ENCODE assay signal across 17 mouse cellular contexts in the genomic region with DNA sequence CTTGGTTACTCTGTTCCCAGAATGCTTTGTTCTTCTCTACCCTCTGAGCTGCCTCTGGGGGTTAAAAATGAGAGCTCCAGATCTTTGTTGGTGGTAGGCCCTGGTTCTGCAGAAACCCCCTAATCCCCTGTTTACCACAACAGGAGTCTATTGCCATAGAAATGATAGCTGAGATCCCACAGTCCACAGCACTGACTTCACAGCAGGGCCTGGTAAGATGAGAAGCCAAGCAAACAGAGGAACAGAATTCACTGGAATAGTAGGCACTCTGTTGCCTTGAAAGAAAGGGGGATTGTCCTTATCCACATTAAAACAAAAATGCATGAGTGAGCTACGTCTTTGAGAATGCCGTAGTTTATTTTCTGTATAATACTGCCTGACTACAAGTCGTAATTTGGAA. TPM values are rescaled to one million over a fixed set of nuclear protein-coding genes. Genes with fewer than 3 reads are reported as not detected.
DNase-seq lines count a peak whose midpoint lies in the region; ATAC-seq and TF ChIP-seq lines count a peak whose summit lies in the region.
"Had no signal": no experiment of that assay in that cellular context is flagged by ENCODE, and none has a peak within 500 bp of the region (broad histone marks: within the 10 kb centered on the region; RNA-seq: fewer than 3 reads in every experiment).

No protein-coding gene starts in this region.

- H3K27ac ChIP-seq in hindbrain, embryonic 10.5 days: peak overlapping the region; percentile 35; the same call in 1 of the 2 replicates
- no peak overlapping the region for H3K27ac ChIP-seq in hindbrain, embryonic 14.5 days
- no peak overlapping the region for H3K27ac ChIP-seq in limb, embryonic 13.5 days
- H3K27ac ChIP-seq in cerebellum, adult 2 months (ENCODE audit: insufficient read depth, low read length): no peak overlapping the region
- H3K27ac ChIP-seq: heart, embryonic 13.5 days; liver, embryonic 14.5 days had no signal

- ATAC-seq in hindbrain, embryonic 14.5 days (ENCODE audit: low FRiP score): no peak
- ATAC-seq in limb, embryonic 13.5 days (ENCODE audit: low FRiP score, low read depth): peak; percentile 76; the same call in 1 of the 2 replicates

- H3K4me2 ChIP-seq in hindbrain, embryonic 14.5 days (replicated peaks): no peak overlapping the region
- no peak overlapping the region for H3K4me2 ChIP-seq in limb, embryonic 13.5 days (replicated peaks)
- H3K4me2 ChIP-seq: heart, embryonic 13.5 days; neural tube, embryonic 13.5 days had no signal

- no peak overlapping the region for H3K4me3 ChIP-seq in hindbrain, embryonic 10.5 days
- no peak overlapping the region for H3K4me3 ChIP-seq in hindbrain, embryonic 14.5 days (replicated peaks; ENCODE audit: low read length)
- no peak overlapping the region for H3K4me3 ChIP-seq in limb, embryonic 13.5 days
- no peak overlapping the region for H3K4me3 ChIP-seq in cerebellum, adult 2 months (replicated peaks; ENCODE audit: insufficient read depth, low read depth, low read length)
- H3K4me3 ChIP-seq: heart, embryonic 13.5 days; neural tube, embryonic 13.5 days had no signal

- no peak for TF ChIP-seq POLR2A in cerebellum, adult 2 months (IDR thresholded peaks at IDR 0.05; ENCODE audit: borderline replicate concordance, insufficient read depth, low read length)

- no peaks in the 10 kb centered on the region for H3K36me3 ChIP-seq in hindbrain, embryonic 10.5 days
- H3K36me3 ChIP-seq in hindbrain, embryonic 14.5 days (replicated peaks; ENCODE audit: control insufficient read depth, insufficient read depth): no peaks in the 10 kb centered on the region
- no peaks in the 10 kb centered on the region for H3K36me3 ChIP-seq in limb, embryonic 13.5 days
- H3K36me3 ChIP-seq: heart, embryonic 13.5 days; neural tube, embryonic 13.5 days had no signal

- H3K4me1 ChIP-seq in hindbrain, embryonic 10.5 days (replicated peaks): peaks cover 6% of the 10 kb centered on the region; the same call in 1 of the 2 replicates
- no peaks in the 10 kb centered on the region for H3K4me1 ChIP-seq in hindbrain, embryonic 14.5 days (replicated peaks; ENCODE audit: control insufficient read depth, insufficient read depth, low read length)
- peaks cover 20% of the 10 kb centered on the region; the same call in 1 of the 2 replicates for H3K4me1 ChIP-seq in limb, embryonic 13.5 days
- H3K4me1 ChIP-seq in cerebellum, adult 2 months (ENCODE audit: control insufficient read depth, insufficient read depth, low read length): no peaks in the 10 kb centered on the region
- H3K4me1 ChIP-seq: neural tube, embryonic 13.5 days had no signal

- 39% methylated on average over 3 of the region's 3 CpGs for WGBS in hindbrain, embryonic 10.5 days
- 37% methylated on average over 3 of the region's 3 CpGs for WGBS in hindbrain, embryonic 14.5 days
- 38% methylated on average over 3 of the region's 3 CpGs for WGBS in limb, embryonic 13.5 days
- 28% methylated on average over 3 of the region's 3 CpGs for WGBS in cerebellum, adult 2 months

- no peak for TF ChIP-seq CTCF in cerebellum, adult 2 months (IDR thresholded peaks at IDR 0.05; ENCODE audit: borderline replicate concordance, insufficient read depth, low read depth, low read length)

- H3K9ac ChIP-seq in hindbrain, embryonic 14.5 days: no peak overlapping the region
- H3K9ac ChIP-seq in limb, embryonic 13.5 days: no peak overlapping the region
- H3K9ac ChIP-seq: heart, embryonic 13.5 days; liver, embryonic 14.5 days; neural tube, embryonic 13.5 days had no signal

- H3K9me3 ChIP-seq in hindbrain, embryonic 10.5 days: no peaks in the 10 kb centered on the region
- no peaks in the 10 kb centered on the region for H3K9me3 ChIP-seq in hindbrain, embryonic 14.5 days (ENCODE audit: control insufficient read depth, low read length)
- H3K9me3 ChIP-seq in limb, embryonic 13.5 days: no peaks in the 10 kb centered on the region
- H3K9me3 ChIP-seq: neural tube, embryonic 13.5 days had no signal

- DNase-seq in hindbrain, embryonic 10.5 days (ENCODE audit: low spot score): peak; percentile 30
- DNase-seq in hindbrain, embryonic 14.5 days (ENCODE audit: low spot score): no peak
- peak; percentile 27 for DNase-seq in NIH3T3 (ENCODE audit: low read depth)
- DNase-seq in embryo, embryonic 9.5 days (ENCODE audit: extremely low spot score): peak; percentile 14
- no peak for DNase-seq in adrenal gland, postnatal 25 days
- DNase-seq in cerebellum, adult 2 months: no peak
- no peak for DNase-seq in heart, adult 18-20 months
- DNase-seq: cerebellum, adult 8-10 months; heart, postnatal 4 days; kidney, adult 18-20 months; kidney, postnatal 36 days; lung, postnatal 14 days; thymus, adult 2 months had no signal

- H3K27me3 ChIP-seq in hindbrain, embryonic 10.5 days (ENCODE audit: insufficient read depth, poor library complexity, severe bottlenecking): no peaks in the 10 kb centered on the region
- no peaks in the 10 kb centered on the region for H3K27me3 ChIP-seq in hindbrain, embryonic 14.5 days (ENCODE audit: control insufficient read depth, insufficient read depth, low read length)
- no peaks in the 10 kb centered on the region for H3K27me3 ChIP-seq in limb, embryonic 13.5 days
- H3K27me3 ChIP-seq in cerebellum, adult 2 months (ENCODE audit: control insufficient read depth, insufficient read depth, low read length): no peaks in the 10 kb centered on the region
- H3K27me3 ChIP-seq: heart, embryonic 13.5 days; neural tube, embryonic 13.5 days had no signal

RNA-seq across cellular contexts. Expression of a gene that starts 41.0 kb away (rescaled TPM):
- 0.09 and 0.17 TPM in 2 replicates for polyA plus RNA-seq in hindbrain, embryonic 10.5 days (2016; fragmentation: Nextera tagmentation; extraction: Ambion mirVana)
- polyA plus RNA-seq in hindbrain, embryonic 14.5 days (2014; fragmentation: Nextera tagmentation; extraction: Ambion mirVana): 0.05 TPM in 1 of 2 replicates, not detected in the other
- 9.2 and 9.8 TPM in 2 replicates for polyA plus RNA-seq in limb, embryonic 13.5 days (2015; fragmentation: Nextera tagmentation; extraction: Ambion mirVana)
- total RNA-seq in adrenal gland, postnatal 25 days (2021): 0.58 and 1.1 TPM in 2 replicates
- polyA plus RNA-seq in cerebellum, adult 2 months (2012; rRNA removed): 0.05 and 0.22 TPM in 2 replicates
- under 1 TPM; 0.44 to 0.65 TPM for total RNA-seq in heart, adult 18-20 months (2021)
- polyA plus RNA-seq: liver, embryonic 14.5 days had no signal

Comparison
In these comparisons a context has a peak if more than half of its experiments do, and no peak if none do; other contexts are left out.
1. DNase-seq: peak in hindbrain, embryonic 10.5 days (single experiment), NIH3T3 (single experiment) and embryo, embryonic 9.5 days (single experiment); none in hindbrain, embryonic 14.5 days (single experiment), adrenal gland, postnatal 25 days (single experiment), cerebellum, adult 2 months (0 of 2) and heart, adult 18-20 months (0 of 2).